Mouse (Mus musculus) forebrain, embryonic 16.5 days (tissue): ENCODE measurements around the gene Ptch1. TPM values are rescaled to one million over a fixed set of nuclear protein-coding genes. Genes with fewer than 3 reads are reported as not detected.
A peak's percentile ranks its signal among the peaks of the same experiment; 100 is the strongest.

Experiments used
- ATAC-seq: fragments of 200-750 bp; cut with Nextera tagmentation; 2 replicates; pipeline ENCODE4 v1.8.0; 2017; ENCODE audit warnings: mild to moderate bottlenecking, moderate library complexity
- H3K27ac ChIP-seq: fragments of 300-500 bp; sonication (generic); 2 replicates; pipeline ENCODE4 v1.5.1; 2014; ENCODE audit warnings: low read length, control low read depth
- H3K27me3 ChIP-seq: fragments of 300-500 bp; sonication (generic); replicated peaks from 2 replicates; pipeline ENCODE4 v1.6.1; 2014; ENCODE audit warnings: low read length; ENCODE audit not compliant: control insufficient read depth, insufficient read depth
- H3K36me3 ChIP-seq: fragments of 300-500 bp; sonication (generic); 2 replicates; pipeline ENCODE4 v1.6.1; 2014; ENCODE audit not compliant: control insufficient read depth, insufficient read depth
- H3K4me1 ChIP-seq: fragments of 300-500 bp; sonication (generic); replicated peaks from 2 replicates; pipeline ENCODE4 v1.6.1; 2014; ENCODE audit warnings: low read length; ENCODE audit not compliant: control insufficient read depth, insufficient read depth
- H3K4me2 ChIP-seq: fragments of 300-500 bp; sonication (generic); 2 replicates; pipeline ENCODE4 v1.6.1; 2014; ENCODE audit warnings: mild to moderate bottlenecking, low read length, control low read depth
- H3K4me3 ChIP-seq: fragments of 300-500 bp; sonication (generic); replicated peaks from 2 replicates; pipeline ENCODE4 v1.5.1; 2014; ENCODE audit warnings: mild to moderate bottlenecking, low read length, control low read depth
- H3K9ac ChIP-seq: fragments of 300-500 bp; sonication (generic); replicated peaks from 2 replicates; pipeline ENCODE4 v1.6.1; 2014; ENCODE audit warnings: low read depth, low read length, control low read depth
- H3K9me3 ChIP-seq: fragments of 300-500 bp; sonication (generic); 2 replicates; pipeline ENCODE4 v1.6.1; 2016; ENCODE audit warnings: low read length; ENCODE audit not compliant: control insufficient read depth
- WGBS: fragments of 180-500 bp; shearing (Covaris S2); extraction: QIAGEN DNeasy Blood & Tissue Kit; methylation state at CpG from one replicate; pipeline ENCODE4 v1.1.7; 2014; 5-methylcytosine and 5-hydroxymethylcytosine counted together
- polyA plus RNA-seq: library from polyadenylated mRNA; unstranded; fragments of >200 nt; fragmentation: Nextera tagmentation; extraction: Ambion mirVana; gene quantifications from 2 replicates; pipeline ENCODE4 v1.2.1, GENCODE M21; 2015

Gene Ptch1
- polyA plus RNA-seq, 1 experiment from 2014 or later, result 11.2 TPM

GRCm38 (mm10) chr13:63544119-63544966, 29.1 kb downstream of the Ptch1 start:
- ATAC-seq, result peak; percentile 50
- H3K27me3 ChIP-seq, result peaks cover 4% of the 10 kb centered on the region; the same call in 1 of the 2 replicates
- H3K9ac ChIP-seq, result no peak overlapping the region
- no peak overlapping the region for H3K4me3 ChIP-seq
- peak overlapping the region; percentile 45 for H3K4me2 ChIP-seq
- H3K27ac ChIP-seq, result peak overlapping the region; percentile 45
- peaks cover 38% of the 10 kb centered on the region for H3K4me1 ChIP-seq
- 10% methylated on average over 13 of the region's 13 CpGs for WGBS
- peaks cover 9% of the 10 kb centered on the region for H3K36me3 ChIP-seq
- no peaks in the 10 kb centered on the region for H3K9me3 ChIP-seq

- H3K4me3 ChIP-seq, result no peak overlapping the region
- H3K36me3 ChIP-seq, result peaks cover 16% of the 10 kb centered on the region
- H3K4me2 ChIP-seq, result no peak overlapping the region
- H3K9ac ChIP-seq, result no peak overlapping the region
- peaks cover 3% of the 10 kb centered on the region; the same call in 1 of the 2 replicates for H3K27me3 ChIP-seq
- no peak overlapping the region for H3K27ac ChIP-seq
- H3K4me1 ChIP-seq, result peaks cover 33% of the 10 kb centered on the region
- no peak for ATAC-seq
- H3K9me3 ChIP-seq, result no peaks in the 10 kb centered on the region
- WGBS, result 21% methylated on average over 6 of the region's 6 CpGs
Measured at GRCm38 (mm10) chr13:63543459-63543858, 29.9 kb downstream of the Ptch1 start.

GRCm38 (mm10) chr13:63542796-63543384, 30.5 kb downstream of the Ptch1 start:
- no peak overlapping the region for H3K27ac ChIP-seq
- H3K27me3 ChIP-seq, result no peaks in the 10 kb centered on the region
- H3K36me3 ChIP-seq, result peaks cover 18% of the 10 kb centered on the region
- whole genome bisulfite sequencing, result 20% methylated on average over 3 of the region's 3 CpGs
- peaks cover 33% of the 10 kb centered on the region for H3K4me1 ChIP-seq
- H3K9me3 ChIP-seq, result no peaks in the 10 kb centered on the region
- ATAC-seq, result peak; percentile 47
- no peak overlapping the region for H3K4me2 ChIP-seq
- H3K9ac ChIP-seq, result no peak overlapping the region
- H3K4me3 ChIP-seq, result no peak overlapping the region

- no peak overlapping the region for H3K4me2 ChIP-seq
- H3K4me3 ChIP-seq, result no peak overlapping the region
- no peaks in the 10 kb centered on the region for H3K9me3 ChIP-seq
- no peak overlapping the region for H3K27ac ChIP-seq
- H3K9ac ChIP-seq, result no peak overlapping the region
- peaks cover 33% of the 10 kb centered on the region for H3K4me1 ChIP-seq
- ATAC-seq, result no peak
- peaks cover 20% of the 10 kb centered on the region for H3K36me3 ChIP-seq
- no peaks in the 10 kb centered on the region for H3K27me3 ChIP-seq
Measured at GRCm38 (mm10) chr13:63541510-63541909, 31.9 kb downstream of the Ptch1 start.

- WGBS, result 73% methylated on average over 12 of the region's 12 CpGs
- no peak overlapping the region for H3K4me2 ChIP-seq
- no peak for ATAC-seq
- H3K27ac ChIP-seq, result no peak overlapping the region
- no peak overlapping the region for H3K9ac ChIP-seq
- H3K27me3 ChIP-seq, result no peaks in the 10 kb centered on the region
- H3K36me3 ChIP-seq, result peaks cover 28% of the 10 kb centered on the region
- H3K4me1 ChIP-seq, result peaks cover 26% of the 10 kb centered on the region
- no peaks in the 10 kb centered on the region for H3K9me3 ChIP-seq
- H3K4me3 ChIP-seq, result no peak overlapping the region
Measured at GRCm38 (mm10) chr13:63540584-63540983, 32.8 kb downstream of the Ptch1 start.

GRCm38 (mm10) chr13:63534981-63535380, 38.4 kb downstream of the Ptch1 start:
- Histone ChIP-seq H3K4me3 (no peak overlapping the region), H3K4me1 (peaks cover 6% of the 10 kb centered on the region), H3K9ac (no peak overlapping the region), H3K4me2 (no peak overlapping the region), H3K36me3 (peaks cover 34% of the 10 kb centered on the region), H3K27me3 (no peaks in the 10 kb centered on the region), H3K9me3 (no peaks in the 10 kb centered on the region), H3K27ac (no peak overlapping the region)
- 89% methylated on average over 4 of the region's 4 CpGs for whole genome bisulfite sequencing
- no peak for ATAC-seq

GRCm38 (mm10) chr13:63530857-63531256, 42.5 kb downstream of the Ptch1 start:
- Histone ChIP-seq H3K4me2 (no peak overlapping the region), H3K4me1 (peaks cover 27% of the 10 kb centered on the region), H3K9ac (no peak overlapping the region), H3K27me3 (0 out of 2 replicates have a peak, but pooled peaks cover 3% of the 10 kb centered on the region), H3K36me3 (peaks cover 15% of the 10 kb centered on the region), H3K4me3 (no peak overlapping the region), H3K9me3 (no peaks in the 10 kb centered on the region), H3K27ac (no peak overlapping the region)
- 55% methylated on average over 9 of the region's 9 CpGs for WGBS
- no peak; the same call in 1 of the 2 replicates for ATAC-seq

GRCm38 (mm10) chr13:63530371-63530764, 43.0 kb downstream of the Ptch1 start:
- H3K36me3 ChIP-seq, result peaks cover 11% of the 10 kb centered on the region
- WGBS, result 48% methylated on average over 3 of the region's 3 CpGs
- no peak for ATAC-seq

GRCm38 (mm10) chr13:63529602-63530370, 43.6 kb downstream of the Ptch1 start:
- ATAC-seq, result no peak
- peaks cover 11% of the 10 kb centered on the region for H3K36me3 ChIP-seq
- H3K27ac ChIP-seq, result no peak overlapping the region
- H3K9me3 ChIP-seq, result no peaks in the 10 kb centered on the region
- 65% methylated on average over 3 of the region's 3 CpGs for WGBS
- peaks cover 38% of the 10 kb centered on the region for H3K4me1 ChIP-seq
- 0 out of 2 replicates have a peak, but pooled peaks cover 3% of the 10 kb centered on the region for H3K27me3 ChIP-seq
- no peak overlapping the region for H3K9ac ChIP-seq
- H3K4me2 ChIP-seq, result no peak overlapping the region
- no peak overlapping the region for H3K4me3 ChIP-seq

More at GRCm38 (mm10) chr13:63530371-63530764, 43.0 kb downstream of the Ptch1 start:
- no peaks in the 10 kb centered on the region for H3K9me3 ChIP-seq
- H3K4me2 ChIP-seq, result no peak overlapping the region
- peaks cover 32% of the 10 kb centered on the region for H3K4me1 ChIP-seq
- no peak overlapping the region for H3K4me3 ChIP-seq
- H3K27ac ChIP-seq, result no peak overlapping the region
- no peak overlapping the region for H3K9ac ChIP-seq
- 0 out of 2 replicates have a peak, but pooled peaks cover 3% of the 10 kb centered on the region for H3K27me3 ChIP-seq
